34 mouse cellular contexts compared by ENCODE assay signal in the genomic region with DNA sequence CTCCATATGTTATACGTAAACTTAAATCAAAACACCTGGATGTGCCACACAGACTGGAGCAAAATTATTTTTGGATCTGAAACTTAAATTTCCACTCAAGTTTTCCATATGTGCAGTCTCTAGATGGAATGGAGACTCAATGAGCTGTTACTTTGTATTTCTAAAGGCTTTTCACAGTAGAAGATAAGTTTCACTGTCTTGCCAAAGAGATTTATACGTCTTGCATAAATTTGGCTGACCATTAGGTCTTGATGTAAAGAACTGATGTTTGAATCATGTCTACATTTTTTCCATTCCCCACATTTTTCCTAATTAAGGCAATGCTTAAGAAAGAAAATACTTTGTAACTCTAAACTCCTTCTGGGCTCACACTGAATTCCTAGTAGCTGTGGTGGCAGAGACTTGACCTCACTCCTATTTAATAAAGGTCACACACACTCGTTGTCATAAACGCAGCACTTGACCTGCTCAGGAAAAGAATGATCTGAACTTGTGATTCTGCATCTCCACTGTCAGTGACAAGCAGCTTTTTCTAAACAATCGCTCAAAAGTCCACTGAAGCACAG. TPM values are rescaled to one million over a fixed set of nuclear protein-coding genes. Genes with fewer than 3 reads are reported as not detected.
DNase-seq lines count a peak whose midpoint lies in the region; ATAC-seq and TF ChIP-seq lines count a peak whose summit lies in the region.
"Had no signal": no experiment of that assay in that cellular context is flagged by ENCODE, and none has a peak within 500 bp of the region (broad histone marks: within the 10 kb centered on the region; RNA-seq: fewer than 3 reads in every experiment).

No protein-coding gene starts in this region.

- no peak overlapping the region for H3K4me3 ChIP-seq in gastrocnemius, adult 2 months
- H3K4me3 ChIP-seq in limb, embryonic 12.5 days (replicated peaks) = no peak overlapping the region
- H3K4me3 ChIP-seq in limb, embryonic 10.5 days = no peak overlapping the region
- H3K4me3 ChIP-seq in limb, embryonic 14.5 days (replicated peaks; ENCODE audit: low read length) = no peak overlapping the region
- no peak overlapping the region for H3K4me3 ChIP-seq in forebrain, embryonic 15.5 days
- H3K4me3 ChIP-seq: embryonic facial prominence, embryonic 15.5 days; forebrain, embryonic 13.5 days; heart, adult 2 months; hindbrain, embryonic 13.5 days; megakaryocyte, embryonic 14.5 days; midbrain, embryonic 12.5 days; myocyte; neural tube, embryonic 12.5 days had no signal

- no peak for TF ChIP-seq CTCF in gastrocnemius, adult 2 months (IDR thresholded peaks at IDR 0.05)

- H3K36me3 ChIP-seq in limb, embryonic 12.5 days = no peaks in the 10 kb centered on the region
- no peaks in the 10 kb centered on the region for H3K36me3 ChIP-seq in limb, embryonic 10.5 days
- peaks cover 6% of the 10 kb centered on the region; the same call in 1 of the 2 replicates for H3K36me3 ChIP-seq in limb, embryonic 14.5 days (ENCODE audit: control insufficient read depth, insufficient read depth, low read length)
- H3K36me3 ChIP-seq in forebrain, embryonic 15.5 days = no peaks in the 10 kb centered on the region
- H3K36me3 ChIP-seq: embryonic facial prominence, embryonic 15.5 days; hindbrain, embryonic 13.5 days; midbrain, embryonic 12.5 days; neural tube, embryonic 12.5 days had no signal

- ATAC-seq in limb, embryonic 12.5 days (ENCODE audit: insufficient number of reproducible peaks, insufficient read depth, low FRiP score, low TSS enrichment, low read depth) = no peak
- ATAC-seq in limb, embryonic 14.5 days (ENCODE audit: low FRiP score, low read depth) = peak; percentile 23; the same call in 1 of the 2 replicates
- ATAC-seq in forebrain, embryonic 15.5 days (replicated peaks) = no peak
- ATAC-seq: forebrain, embryonic 13.5 days; intestine, embryonic 16.5 days; Patski had no signal

- H3K9ac ChIP-seq in limb, embryonic 12.5 days (replicated peaks) = no peak overlapping the region
- no peak overlapping the region for H3K9ac ChIP-seq in limb, embryonic 14.5 days (ENCODE audit: low read depth, low read length, severe bottlenecking)
- no peak overlapping the region for H3K9ac ChIP-seq in forebrain, embryonic 15.5 days (replicated peaks)
- H3K9ac ChIP-seq: embryonic facial prominence, embryonic 15.5 days; forebrain, embryonic 13.5 days; hindbrain, embryonic 13.5 days; liver, embryonic 14.5 days; midbrain, embryonic 12.5 days; neural tube, embryonic 12.5 days had no signal

- no peak overlapping the region for H3K4me2 ChIP-seq in limb, embryonic 12.5 days
- no peak overlapping the region for H3K4me2 ChIP-seq in limb, embryonic 14.5 days (replicated peaks; ENCODE audit: low read depth, low read length, severe bottlenecking)
- no peak overlapping the region for H3K4me2 ChIP-seq in forebrain, embryonic 15.5 days (replicated peaks)
- H3K4me2 ChIP-seq: embryonic facial prominence, embryonic 15.5 days; forebrain, embryonic 13.5 days; hindbrain, embryonic 13.5 days; midbrain, embryonic 12.5 days; neural tube, embryonic 12.5 days had no signal

- intact Hi-C loops in gastrocnemius, adult 2 months (cut with DNase I) = no loop called here
- intact Hi-C loops in gastrocnemius, postnatal 14 days (cut with DNase I; ENCODE audit: low total_unique reads) = no loop called here

- no peaks in the 10 kb centered on the region for H3K27me3 ChIP-seq in limb, embryonic 12.5 days
- H3K27me3 ChIP-seq in limb, embryonic 10.5 days (ENCODE audit: low read depth, poor library complexity, severe bottlenecking) = no peaks in the 10 kb centered on the region
- H3K27me3 ChIP-seq in limb, embryonic 14.5 days (ENCODE audit: control insufficient read depth, insufficient read depth, low read length) = no peaks in the 10 kb centered on the region
- no peaks in the 10 kb centered on the region for H3K27me3 ChIP-seq in forebrain, embryonic 15.5 days
- H3K27me3 ChIP-seq: embryonic facial prominence, embryonic 15.5 days; forebrain, embryonic 13.5 days; hindbrain, embryonic 13.5 days; megakaryocyte, embryonic 14.5 days; neural tube, embryonic 12.5 days; Patski had no signal

- no peak for TF ChIP-seq POLR2A in limb, embryonic 14.5 days (IDR thresholded peaks at IDR 0.05; ENCODE audit: borderline replicate concordance, extremely low read depth, insufficient read depth, insufficient read length)

- WGBS in limb, embryonic 12.5 days = 56% methylated on average over 5 of the region's 5 CpGs
- WGBS in limb, embryonic 10.5 days = 76% methylated on average over 5 of the region's 5 CpGs
- 36% methylated on average over 5 of the region's 5 CpGs for WGBS in limb, embryonic 14.5 days
- WGBS in forebrain, embryonic 15.5 days = 74% methylated on average over 5 of the region's 5 CpGs

- H3K27ac ChIP-seq in gastrocnemius, adult 2 months = peak overlapping the region; percentile 43
- H3K27ac ChIP-seq in limb, embryonic 12.5 days = 0 out of 2 replicates have a peak overlapping the region, but pooled peaks have one; percentile 29
- no peak overlapping the region for H3K27ac ChIP-seq in limb, embryonic 10.5 days
- 0 out of 2 replicates have a peak overlapping the region, but pooled peaks have one; percentile 21 for H3K27ac ChIP-seq in limb, embryonic 14.5 days (replicated peaks; ENCODE audit: low read depth, low read length)
- no peak overlapping the region for H3K27ac ChIP-seq in forebrain, embryonic 15.5 days (replicated peaks)
- H3K27ac ChIP-seq: embryonic facial prominence, embryonic 15.5 days; forebrain, embryonic 13.5 days; heart, adult 2 months; hindbrain, embryonic 13.5 days; liver, embryonic 14.5 days; midbrain, embryonic 12.5 days; neural tube, embryonic 12.5 days; stomach, postnatal 0 days had no signal

- H3K4me1 ChIP-seq in limb, embryonic 12.5 days (replicated peaks) = peaks cover 14% of the 10 kb centered on the region
- no peaks in the 10 kb centered on the region for H3K4me1 ChIP-seq in limb, embryonic 10.5 days
- H3K4me1 ChIP-seq in limb, embryonic 14.5 days (ENCODE audit: control insufficient read depth, insufficient read depth, low read length) = peaks cover 9% of the 10 kb centered on the region
- peaks cover 3% of the 10 kb centered on the region; the same call in 1 of the 2 replicates for H3K4me1 ChIP-seq in forebrain, embryonic 15.5 days
- H3K4me1 ChIP-seq: embryonic facial prominence, embryonic 15.5 days; hindbrain, embryonic 13.5 days; megakaryocyte, embryonic 14.5 days; neural tube, embryonic 12.5 days had no signal

- no peak for DNase-seq in gastrocnemius, adult 2 months
- DNase-seq in gastrocnemius, postnatal 14 days = no peak
- no peak for DNase-seq in limb, embryonic 10.5 days (ENCODE audit: low spot score)
- peak; percentile 27 for DNase-seq in NIH3T3 (ENCODE audit: low read depth)
- DNase-seq in limb, embryonic 14.5 days (ENCODE audit: low spot score) = peak; percentile 50
- DNase-seq: adrenal gland, postnatal 10 days; cerebellum, adult 11 months; cerebellum, adult 9-10 months; embryo, embryonic 11 days; gastrocnemius, postnatal 36 days; heart, adult 2 months; heart, postnatal 4 days; kidney, adult 8-10 months; kidney, postnatal 14 days; layer of hippocampus, adult 9-11 months; liver; lung, postnatal 36 days; right cerebral cortex, postnatal 4 days; thymus, adult 18-20 months; thymus, postnatal 25 days had no signal

- no peaks in the 10 kb centered on the region for H3K9me3 ChIP-seq in limb, embryonic 12.5 days
- no peaks in the 10 kb centered on the region for H3K9me3 ChIP-seq in limb, embryonic 10.5 days (replicated peaks)
- no peaks in the 10 kb centered on the region for H3K9me3 ChIP-seq in limb, embryonic 14.5 days (ENCODE audit: control insufficient read depth, low read length)
- H3K9me3 ChIP-seq in forebrain, embryonic 15.5 days = no peaks in the 10 kb centered on the region
- H3K9me3 ChIP-seq: embryonic facial prominence, embryonic 15.5 days; forebrain, embryonic 13.5 days; G1E; hindbrain, embryonic 13.5 days; megakaryocyte, embryonic 14.5 days; midbrain, embryonic 12.5 days; neural tube, embryonic 12.5 days had no signal

RNA-seq across cellular contexts. Expression of gene Me1, which starts 22.8 kb away (rescaled TPM):
- 100 to 1,000 TPM; 127 to 221 TPM for total RNA-seq in gastrocnemius, adult 2 months (2021)
- total RNA-seq in gastrocnemius, postnatal 14 days (2021) = 10 to 100 TPM; 44.0 to 53.4 TPM
- 16.8 TPM in 2 replicates for polyA plus RNA-seq in limb, embryonic 12.5 days (2016; fragmentation: Nextera tagmentation; extraction: Ambion mirVana)
- 6.2 and 9.4 TPM in 2 replicates for polyA plus RNA-seq in limb, embryonic 10.5 days (2016; fragmentation: Nextera tagmentation; extraction: Ambion mirVana)
- 17.7 and 21.1 TPM in 2 replicates for polyA plus RNA-seq in limb, embryonic 14.5 days (2012; rRNA removed)
- polyA plus RNA-seq in limb, embryonic 14.5 days (2014; fragmentation: Nextera tagmentation; extraction: Ambion mirVana) = 23.5 and 26.9 TPM in 2 replicates
- polyA plus RNA-seq in forebrain, embryonic 15.5 days (2015; fragmentation: Nextera tagmentation; extraction: Ambion mirVana) = 16.3 and 20.2 TPM in 2 replicates

Comparison
In these comparisons a context has a peak if more than half of its experiments do, and no peak if none do; other contexts are left out.
1. DNase-seq: peak in NIH3T3 (single experiment) and limb, embryonic 14.5 days (single experiment); none in gastrocnemius, adult 2 months (single experiment), gastrocnemius, postnatal 14 days (single experiment) and limb, embryonic 10.5 days (single experiment).
2. H3K27ac ChIP-seq: peak in gastrocnemius, adult 2 months (single experiment), limb, embryonic 12.5 days (single experiment) and limb, embryonic 14.5 days (single experiment); none in limb, embryonic 10.5 days (single experiment) and forebrain, embryonic 15.5 days (single experiment).